Mouse (Mus musculus) myocyte (in vitro differentiated cells): ENCODE data around the gene Yjefn3.

ENCODE experiments used
- CEBPB ChIP-seq: IDR thresholded peaks from 2 replicates; pipeline ENCODE4 v1.6.1; 2011; ENCODE audit warnings: mild to moderate bottlenecking, moderate library complexity; ENCODE audit not compliant: poor library complexity, insufficient read depth, severe bottlenecking
- E2F4 ChIP-seq: IDR thresholded peaks from one replicate; pipeline ENCODE4 v1.6.1; 2011; ENCODE audit warnings: mild to moderate bottlenecking, control low read depth, moderate library complexity; ENCODE audit not compliant: insufficient read depth
- MYOD1 ChIP-seq, 3 experiments: IDR thresholded peaks; one replicate each; pipeline ENCODE4 v1.6.1; 2011; ENCODE audit warnings: control low read depth in 2 of 3, low read depth in 2 of 3, mild to moderate bottlenecking in 2 of 3, moderate library complexity in 1 of 3; ENCODE audit not compliant: insufficient read length in 2 of 3, control insufficient read depth in 1 of 3
- POLR2A ChIP-seq: IDR thresholded peaks from one replicate; pipeline ENCODE4 v1.6.1; 2011; ENCODE audit warnings: low read depth, mild to moderate bottlenecking, control low read depth, moderate library complexity; ENCODE audit not compliant: insufficient read length
- POLR2AphosphoS2 ChIP-seq: IDR thresholded peaks from one replicate; pipeline ENCODE4 v1.6.1; 2011; ENCODE audit warnings: low read depth, control low read depth; ENCODE audit not compliant: insufficient read length
- REST ChIP-seq: IDR thresholded peaks from one replicate; pipeline ENCODE4 v1.6.1; 2011; ENCODE audit warnings: mild to moderate bottlenecking, control low read depth, moderate library complexity; ENCODE audit not compliant: insufficient read depth, insufficient read length
- SRF ChIP-seq: IDR thresholded peaks from one replicate; pipeline ENCODE4 v1.6.1; 2011; ENCODE audit warnings: low read depth; ENCODE audit not compliant: control insufficient read depth, insufficient read length
- TCF12 ChIP-seq: IDR thresholded peaks from one replicate; pipeline ENCODE4 v1.6.1; 2011; ENCODE audit warnings: mild to moderate bottlenecking, control low read depth; ENCODE audit not compliant: poor library complexity, insufficient read depth, severe bottlenecking
- USF1 ChIP-seq: IDR thresholded peaks from one replicate; pipeline ENCODE4 v1.6.1; 2011; ENCODE audit warnings: low read depth, mild to moderate bottlenecking, control low read depth, moderate library complexity

DNA sequence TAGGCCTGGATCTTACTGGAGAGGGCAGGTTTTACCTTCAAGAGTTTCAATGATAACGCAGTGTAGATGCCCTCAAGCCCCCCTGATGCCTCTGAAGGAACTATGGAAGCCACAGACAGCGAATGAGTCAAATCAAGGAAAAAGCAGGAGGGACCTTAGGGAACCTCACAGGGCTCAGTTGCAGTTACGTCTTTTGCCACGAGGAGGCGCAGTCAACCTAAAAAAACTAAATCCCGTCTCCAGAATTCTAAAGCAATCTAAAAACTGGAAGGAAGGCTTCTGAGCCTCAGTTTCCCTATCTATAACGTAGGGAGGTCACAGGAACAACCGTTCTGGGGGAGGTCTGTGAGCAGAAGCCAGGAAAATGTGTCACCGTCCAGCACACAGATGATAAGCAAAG, 28.4 kb downstream of the Yjefn3 start:
- TF ChIP-seq CEBPB (no peak), REST (no peak), POLR2A (no peak), TCF12 (no peak), SRF (no peak), MYOD1 (IDR thresholded peaks at IDR 0.05; ENCODE audit: control insufficient read depth in 1 of 3, insufficient read length in 2 of 3, low read depth in 2 of 3) (no peak), POLR2AphosphoS2 (no peak), E2F4 (no peak), USF1 (no peak)
